Mouse (Mus musculus) lung, adult 2 months (tissue): ENCODE measurements around the gene Calcrl.

Experiments used
- CTCF ChIP-seq: fragments of 200-500 bp; IDR thresholded peaks from 2 replicates; pipeline ENCODE4 v1.5.1; 2011; ENCODE audit warnings: mild to moderate bottlenecking, low read length, control low read depth; ENCODE audit not compliant: insufficient read depth
- POLR2A ChIP-seq: fragments of 200-500 bp; IDR thresholded peaks from 2 replicates; pipeline ENCODE4 v1.6.1; 2011; ENCODE audit warnings: low read depth, mild to moderate bottlenecking, control low read depth, low read length, borderline replicate concordance; ENCODE audit errors: extremely low read depth

DNA sequence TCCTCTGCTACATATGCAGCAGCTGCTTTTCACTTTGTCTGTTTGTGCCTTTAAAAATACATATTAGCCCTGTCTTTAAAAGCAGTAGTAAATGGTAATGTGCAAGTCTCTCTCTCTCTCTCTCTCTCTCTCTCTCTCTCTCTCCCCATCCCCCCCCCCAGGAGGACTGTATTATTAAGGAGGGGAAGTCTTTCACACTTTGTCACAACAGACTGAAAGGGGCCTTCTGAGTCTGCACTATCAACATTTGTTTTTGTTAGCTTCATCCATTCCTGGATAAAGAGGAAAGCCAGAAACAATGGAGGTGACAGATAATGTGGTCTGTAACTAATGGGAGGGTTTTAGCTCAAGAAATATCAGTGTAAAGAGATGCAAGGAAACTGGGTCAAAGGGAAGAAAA is 36.1 kb downstream of the Calcrl start:
- no peak for TF ChIP-seq POLR2A
- no peak for TF ChIP-seq CTCF
